Mouse (Mus musculus): ENCODE data around the gene Txn1. TPM values are rescaled to one million over a fixed set of nuclear protein-coding genes. Genes with fewer than 3 reads are reported as not detected.

The Txn1 gene
- polyA plus RNA-seq, 1 experiment from 2014 or later = 702 TPM

GRCm38 (mm10) chr4:57930559-57931170 is 25.5 kb downstream of the Txn1 start:
- no peaks in the 10 kb centered on the region for H3K9me3 ChIP-seq (ENCODE audit: control insufficient read depth)
- H3K4me2 ChIP-seq (replicated peaks; ENCODE audit: low read depth) = no peak overlapping the region
- no peak overlapping the region for H3K27ac ChIP-seq (ENCODE audit: low read depth, low read length)
- H3K27me3 ChIP-seq (replicated peaks; ENCODE audit: control insufficient read depth, insufficient read depth, low read length) = no peaks in the 10 kb centered on the region
- no peak for ATAC-seq
- H3K9ac ChIP-seq (ENCODE audit: low read depth, low read length) = no peak overlapping the region
- 76% methylated on average over 5 of the region's 5 CpGs for WGBS
- TF ChIP-seq CTCF (IDR thresholded peaks at IDR 0.05; ENCODE audit: low read depth) = no peak
- H3K36me3 ChIP-seq (ENCODE audit: control insufficient read depth, insufficient read depth) = no peaks in the 10 kb centered on the region
- H3K4me1 ChIP-seq (replicated peaks; ENCODE audit: control insufficient read depth, insufficient read depth, low read length) = no peaks in the 10 kb centered on the region
- no peak overlapping the region for H3K4me3 ChIP-seq (ENCODE audit: low read depth, low read length)

GRCm38 (mm10) chr4:57927464-57928205 is 28.6 kb downstream of the Txn1 start:
- Histone ChIP-seq H3K4me3 (ENCODE audit: low read depth, low read length) (no peak overlapping the region), H3K9me3 (ENCODE audit: control insufficient read depth) (no peaks in the 10 kb centered on the region), H3K36me3 (ENCODE audit: control insufficient read depth, insufficient read depth) (no peaks in the 10 kb centered on the region), H3K9ac (ENCODE audit: low read depth, low read length) (no peak overlapping the region), H3K27me3 (replicated peaks; ENCODE audit: control insufficient read depth, insufficient read depth, low read length) (no peaks in the 10 kb centered on the region), H3K4me1 (replicated peaks; ENCODE audit: control insufficient read depth, insufficient read depth, low read length) (no peaks in the 10 kb centered on the region), H3K4me2 (replicated peaks; ENCODE audit: low read depth) (no peak overlapping the region), H3K27ac (ENCODE audit: low read depth, low read length) (no peak overlapping the region)
- peak; percentile 70 for ATAC-seq
- TF ChIP-seq CTCF (IDR thresholded peaks at IDR 0.05; ENCODE audit: low read depth) = peak; percentile 75
- 22% methylated on average over 3 of the region's 3 CpGs for WGBS

- 74% methylated on average over 6 of the region's 6 CpGs for WGBS
- Histone ChIP-seq H3K27ac (ENCODE audit: low read depth, low read length) (no peak overlapping the region), H3K9me3 (ENCODE audit: control insufficient read depth) (no peaks in the 10 kb centered on the region), H3K27me3 (replicated peaks; ENCODE audit: control insufficient read depth, insufficient read depth, low read length) (no peaks in the 10 kb centered on the region), H3K36me3 (ENCODE audit: control insufficient read depth, insufficient read depth) (no peaks in the 10 kb centered on the region), H3K4me2 (replicated peaks; ENCODE audit: low read depth) (no peak overlapping the region), H3K4me1 (replicated peaks; ENCODE audit: control insufficient read depth, insufficient read depth, low read length) (no peaks in the 10 kb centered on the region), H3K4me3 (ENCODE audit: low read depth, low read length) (no peak overlapping the region), H3K9ac (ENCODE audit: low read depth, low read length) (no peak overlapping the region)
- TF ChIP-seq CTCF (IDR thresholded peaks at IDR 0.05; ENCODE audit: low read depth) = no peak
- no peak for ATAC-seq
These were observed 31.6 kb downstream of the Txn1 start for GRCm38 (mm10) chr4:57924556-57925071.

- no peak overlapping the region for H3K9ac ChIP-seq (ENCODE audit: low read depth, low read length)
- no peaks in the 10 kb centered on the region for H3K9me3 ChIP-seq (ENCODE audit: control insufficient read depth)
- ATAC-seq = no peak
- H3K4me1 ChIP-seq (replicated peaks; ENCODE audit: control insufficient read depth, insufficient read depth, low read length) = no peaks in the 10 kb centered on the region
- no peak for TF ChIP-seq CTCF (IDR thresholded peaks at IDR 0.05; ENCODE audit: low read depth)
- H3K27ac ChIP-seq (ENCODE audit: low read depth, low read length) = no peak overlapping the region
- no peak overlapping the region for H3K4me2 ChIP-seq (replicated peaks; ENCODE audit: low read depth)
- H3K4me3 ChIP-seq (ENCODE audit: low read depth, low read length) = no peak overlapping the region
- H3K27me3 ChIP-seq (replicated peaks; ENCODE audit: control insufficient read depth, insufficient read depth, low read length) = no peaks in the 10 kb centered on the region
- no peaks in the 10 kb centered on the region for H3K36me3 ChIP-seq (ENCODE audit: control insufficient read depth, insufficient read depth)
- 41% methylated on average over 5 of the region's 5 CpGs for WGBS
These were observed 34.0 kb downstream of the Txn1 start for GRCm38 (mm10) chr4:57922171-57922570.

- Histone ChIP-seq H3K27ac (ENCODE audit: low read depth, low read length) (no peak overlapping the region), H3K9ac (ENCODE audit: low read depth, low read length) (no peak overlapping the region), H3K36me3 (ENCODE audit: control insufficient read depth, insufficient read depth) (no peaks in the 10 kb centered on the region), H3K4me3 (ENCODE audit: low read depth, low read length) (no peak overlapping the region), H3K27me3 (replicated peaks; ENCODE audit: control insufficient read depth, insufficient read depth, low read length) (no peaks in the 10 kb centered on the region), H3K4me2 (replicated peaks; ENCODE audit: low read depth) (no peak overlapping the region), H3K9me3 (ENCODE audit: control insufficient read depth) (no peaks in the 10 kb centered on the region), H3K4me1 (replicated peaks; ENCODE audit: control insufficient read depth, insufficient read depth, low read length) (no peaks in the 10 kb centered on the region)
- no peak for TF ChIP-seq CTCF (IDR thresholded peaks at IDR 0.05; ENCODE audit: low read depth)
- WGBS = 85% methylated on average over 1 of the region's 1 CpGs
- no peak for ATAC-seq
These were observed 35.7 kb downstream of the Txn1 start for GRCm38 (mm10) chr4:57920522-57920921.

- H3K9me3 ChIP-seq (ENCODE audit: control insufficient read depth) = no peaks in the 10 kb centered on the region
- no peak overlapping the region for H3K4me3 ChIP-seq (ENCODE audit: low read depth, low read length)
- no peak overlapping the region for H3K9ac ChIP-seq (ENCODE audit: low read depth, low read length)
- H3K4me2 ChIP-seq (replicated peaks; ENCODE audit: low read depth) = no peak overlapping the region
- 41% methylated on average over 8 of the region's 8 CpGs for WGBS
- TF ChIP-seq CTCF (IDR thresholded peaks at IDR 0.05; ENCODE audit: low read depth) = no peak
- H3K27ac ChIP-seq (ENCODE audit: low read depth, low read length) = no peak overlapping the region
- no peak for ATAC-seq
- no peaks in the 10 kb centered on the region for H3K36me3 ChIP-seq (ENCODE audit: control insufficient read depth, insufficient read depth)
- no peaks in the 10 kb centered on the region for H3K4me1 ChIP-seq (replicated peaks; ENCODE audit: control insufficient read depth, insufficient read depth, low read length)
- H3K27me3 ChIP-seq (replicated peaks; ENCODE audit: control insufficient read depth, insufficient read depth, low read length) = no peaks in the 10 kb centered on the region
These were observed 36.5 kb downstream of the Txn1 start for GRCm38 (mm10) chr4:57919494-57920423.
